Mouse (Mus musculus): ENCODE measurements around the gene Ppp1r3c. TPM values are rescaled to one million over a fixed set of nuclear protein-coding genes. Genes with fewer than 3 reads are reported as not detected.

Ppp1r3c gene
- polyA plus RNA-seq, 1 experiment from 2014 or later = 1.8 TPM

GRCm38 (mm10) chr19:36713092-36713491, 23.4 kb downstream of the Ppp1r3c start:
- DNase-seq (ENCODE audit: low spot score) = no peak
- H3K9me3 ChIP-seq (replicated peaks) = no peaks in the 10 kb centered on the region
- H3K27ac ChIP-seq = no peak overlapping the region
- H3K36me3 ChIP-seq = no peaks in the 10 kb centered on the region
- H3K4me3 ChIP-seq = no peak overlapping the region
- H3K27me3 ChIP-seq (ENCODE audit: low read depth, poor library complexity, severe bottlenecking) = no peaks in the 10 kb centered on the region
- peaks cover 4% of the 10 kb centered on the region; the same call in 1 of the 2 replicates for H3K4me1 ChIP-seq
- 79% methylated on average over 13 of the region's 13 CpGs for WGBS

GRCm38 (mm10) chr19:36706195-36706594, 30.3 kb downstream of the Ppp1r3c start:
- Histone ChIP-seq H3K9me3 (replicated peaks) (no peaks in the 10 kb centered on the region), H3K4me3 (no peak overlapping the region), H3K27me3 (ENCODE audit: low read depth, poor library complexity, severe bottlenecking) (no peaks in the 10 kb centered on the region), H3K27ac (no peak overlapping the region), H3K36me3 (no peaks in the 10 kb centered on the region), H3K4me1 (no peaks in the 10 kb centered on the region)
- 73% methylated on average over 6 of the region's 6 CpGs for WGBS
- no peak for DNase-seq (ENCODE audit: low spot score)

DNA sequence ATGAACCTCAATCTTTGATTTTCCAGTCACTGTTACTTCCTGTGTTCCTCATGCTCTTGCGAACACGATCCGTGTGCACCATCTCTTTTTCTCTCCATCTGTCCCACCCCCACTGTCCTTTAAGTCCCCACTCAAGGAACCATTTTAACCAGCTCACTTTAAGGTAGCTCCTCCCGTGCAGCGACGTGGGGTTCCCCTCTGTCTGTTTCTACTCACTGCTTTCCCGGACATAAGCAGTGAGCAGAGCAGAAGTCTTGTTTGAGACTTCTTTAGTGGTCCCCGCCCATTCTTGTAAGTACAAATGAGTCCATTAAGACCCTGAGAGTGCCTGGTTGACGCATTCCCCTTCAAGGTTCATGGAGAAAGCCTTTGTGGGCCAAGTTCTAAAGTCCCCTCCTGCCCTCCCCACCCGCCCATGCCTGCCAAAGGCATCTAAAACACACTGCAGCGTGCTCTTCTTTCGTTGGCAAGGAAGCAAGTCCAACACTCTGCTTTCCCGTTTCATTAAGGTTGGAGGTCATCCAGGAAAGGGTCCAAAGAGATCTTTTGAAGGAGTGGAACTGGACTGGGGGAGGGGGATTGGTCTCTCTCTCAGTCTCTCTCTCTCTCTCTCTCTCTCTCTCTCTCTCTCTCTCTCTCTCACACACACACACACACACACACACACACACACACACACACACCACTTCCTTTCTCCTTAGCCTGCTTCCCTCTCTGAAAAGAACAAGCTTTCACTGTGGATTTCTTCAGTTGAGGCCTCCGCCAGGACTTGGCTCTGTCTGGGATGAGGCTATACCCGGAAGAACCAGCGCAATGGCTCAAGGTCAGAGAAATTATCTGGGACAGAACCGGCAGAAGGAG, 30.9 kb downstream of the Ppp1r3c start:
- no peak for DNase-seq (ENCODE audit: low spot score)
- H3K4me3 ChIP-seq = no peak overlapping the region
- no peaks in the 10 kb centered on the region for H3K9me3 ChIP-seq (replicated peaks)
- H3K4me1 ChIP-seq = no peaks in the 10 kb centered on the region
- H3K36me3 ChIP-seq = no peaks in the 10 kb centered on the region
- 87% methylated on average over 17 of the region's 17 CpGs for WGBS
- no peak overlapping the region for H3K27ac ChIP-seq
- H3K27me3 ChIP-seq (ENCODE audit: low read depth, poor library complexity, severe bottlenecking) = no peaks in the 10 kb centered on the region

DNA sequence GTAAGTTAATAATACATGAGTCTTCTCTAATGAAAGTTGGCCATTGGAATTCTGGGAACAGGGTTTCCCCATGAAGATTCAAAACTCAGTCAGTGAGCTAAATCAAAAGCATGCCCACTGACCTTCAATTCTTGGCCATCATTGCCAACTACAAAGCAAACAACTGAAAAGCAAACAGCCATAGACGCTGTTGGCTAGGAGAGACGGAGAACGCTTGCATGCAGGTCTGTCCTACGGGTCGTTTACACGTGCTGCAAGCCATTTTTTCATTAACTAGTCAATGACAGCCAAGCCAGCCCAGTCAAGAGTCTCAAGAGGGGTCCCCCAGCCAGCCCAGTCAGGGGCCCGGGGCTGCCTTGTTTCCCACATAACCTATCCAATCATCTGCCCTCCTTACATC, 31.7 kb downstream of the Ppp1r3c start:
- H3K9me3 ChIP-seq (replicated peaks) = no peaks in the 10 kb centered on the region
- H3K27me3 ChIP-seq (ENCODE audit: low read depth, poor library complexity, severe bottlenecking) = no peaks in the 10 kb centered on the region
- no peak overlapping the region for H3K27ac ChIP-seq
- no peaks in the 10 kb centered on the region for H3K36me3 ChIP-seq
- DNase-seq (ENCODE audit: low spot score) = no peak
- H3K4me3 ChIP-seq = no peak overlapping the region
- WGBS = 86% methylated on average over 7 of the region's 7 CpGs
- H3K4me1 ChIP-seq = no peaks in the 10 kb centered on the region

DNA sequence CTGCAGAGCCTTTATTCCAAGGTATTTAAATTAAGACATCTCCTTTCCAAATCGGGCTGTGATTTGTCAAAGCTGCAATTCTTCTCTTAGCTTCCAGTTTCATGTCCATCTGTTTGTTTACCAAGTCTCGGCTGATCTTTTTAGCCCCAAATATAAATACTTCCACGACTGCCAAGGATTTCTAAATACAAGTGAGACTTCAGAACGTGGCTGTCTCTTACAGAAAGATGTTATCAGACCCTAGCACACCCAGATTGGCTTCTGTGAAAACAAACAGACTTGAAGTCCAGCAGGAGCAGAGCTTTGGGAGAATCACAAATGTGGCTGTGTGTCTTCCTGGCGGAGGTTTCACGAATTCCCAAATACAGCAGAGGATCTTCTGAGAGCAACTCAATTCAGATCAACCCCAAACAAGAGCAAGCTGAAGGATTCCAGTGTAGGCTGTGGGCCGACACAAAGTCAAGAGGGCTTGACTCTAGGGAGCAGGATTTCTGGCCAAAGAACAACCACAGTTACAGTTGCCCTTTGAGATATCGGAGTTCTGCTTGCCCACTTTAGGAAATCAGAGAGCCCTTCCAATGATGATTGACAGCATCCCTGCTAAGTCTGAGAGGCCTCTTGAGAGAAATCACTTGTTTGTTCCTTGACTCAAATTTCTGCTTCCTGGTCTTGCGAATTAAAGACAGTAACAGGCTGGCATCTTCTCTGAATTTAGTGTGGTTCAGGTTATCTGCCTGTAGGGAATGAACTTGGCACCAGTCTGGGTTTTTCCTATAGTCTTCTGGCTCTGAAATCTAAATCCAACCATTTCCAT, 34.4 kb downstream of the Ppp1r3c start:
- H3K36me3 ChIP-seq = no peaks in the 10 kb centered on the region
- no peaks in the 10 kb centered on the region for H3K4me1 ChIP-seq
- H3K27ac ChIP-seq = no peak overlapping the region
- WGBS = 55% methylated on average over 9 of the region's 9 CpGs
- no peaks in the 10 kb centered on the region for H3K9me3 ChIP-seq (replicated peaks)
- H3K27me3 ChIP-seq (ENCODE audit: low read depth, poor library complexity, severe bottlenecking) = no peaks in the 10 kb centered on the region
- no peak for DNase-seq (ENCODE audit: low spot score)
- no peak overlapping the region for H3K4me3 ChIP-seq

DNA sequence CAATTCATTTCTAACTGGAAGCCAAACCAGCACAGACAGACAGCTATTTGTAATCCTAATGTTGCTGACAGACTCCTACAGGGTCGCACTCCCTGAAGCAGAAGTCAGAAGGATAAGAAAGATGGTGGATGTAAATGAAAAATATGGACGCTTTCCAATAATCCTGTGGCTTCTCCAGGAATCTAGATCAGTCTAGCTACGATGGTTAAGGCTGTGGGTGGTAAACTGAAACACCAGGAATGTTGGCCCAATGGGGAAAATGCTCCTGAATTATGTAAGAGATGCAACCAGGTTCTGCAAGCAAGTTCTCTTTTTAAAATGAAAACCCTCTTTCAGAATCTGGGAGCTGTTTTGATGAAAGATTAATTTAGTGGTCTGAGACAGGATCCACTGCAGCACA, 35.1 kb downstream of the Ppp1r3c start:
- no peak for DNase-seq (ENCODE audit: low spot score)
- no peaks in the 10 kb centered on the region for H3K27me3 ChIP-seq (ENCODE audit: low read depth, poor library complexity, severe bottlenecking)
- no peak overlapping the region for H3K27ac ChIP-seq
- no peaks in the 10 kb centered on the region for H3K9me3 ChIP-seq (replicated peaks)
- WGBS = 75% methylated on average over 3 of the region's 3 CpGs
- no peak overlapping the region for H3K4me3 ChIP-seq
- H3K4me1 ChIP-seq = no peaks in the 10 kb centered on the region
- H3K36me3 ChIP-seq = no peaks in the 10 kb centered on the region

- Histone ChIP-seq H3K9me3 (replicated peaks) (no peaks in the 10 kb centered on the region), H3K27ac (no peak overlapping the region), H3K4me3 (no peak overlapping the region), H3K36me3 (no peaks in the 10 kb centered on the region), H3K27me3 (ENCODE audit: low read depth, poor library complexity, severe bottlenecking) (no peaks in the 10 kb centered on the region), H3K4me1 (no peaks in the 10 kb centered on the region)
- WGBS = 85% methylated on average over 4 of the region's 4 CpGs
- DNase-seq (ENCODE audit: low spot score) = no peak
Observed at GRCm38 (mm10) chr19:36700937-36701336, 35.5 kb downstream of the Ppp1r3c start.

DNA sequence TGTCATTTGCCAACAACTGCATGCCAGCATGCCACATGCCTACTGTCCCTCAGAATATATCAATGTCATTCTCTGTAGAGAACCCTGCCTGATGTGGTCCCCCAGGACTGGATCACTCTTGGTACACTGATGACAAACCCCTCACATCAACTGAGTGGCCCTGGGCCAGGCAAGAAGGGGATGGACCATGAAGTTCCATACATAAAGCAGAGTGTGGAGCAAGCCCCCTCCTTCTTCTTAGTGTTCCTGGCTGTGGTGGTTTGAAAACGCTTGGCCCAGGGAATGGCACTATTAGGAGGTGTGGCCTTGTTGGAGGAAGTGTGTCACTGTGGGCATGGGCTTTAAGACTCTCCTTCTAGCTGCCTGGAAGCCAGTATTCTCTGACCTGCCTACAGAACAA, 37.3 kb downstream of the Ppp1r3c start:
- no peaks in the 10 kb centered on the region for H3K36me3 ChIP-seq
- DNase-seq (ENCODE audit: low spot score) = no peak
- 83% methylated on average over 1 of the region's 1 CpGs for WGBS
- no peak overlapping the region for H3K27ac ChIP-seq
- H3K4me3 ChIP-seq = no peak overlapping the region
- H3K4me1 ChIP-seq = no peaks in the 10 kb centered on the region
- H3K9me3 ChIP-seq (replicated peaks) = no peaks in the 10 kb centered on the region
- H3K27me3 ChIP-seq (ENCODE audit: low read depth, poor library complexity, severe bottlenecking) = no peaks in the 10 kb centered on the region

DNA sequence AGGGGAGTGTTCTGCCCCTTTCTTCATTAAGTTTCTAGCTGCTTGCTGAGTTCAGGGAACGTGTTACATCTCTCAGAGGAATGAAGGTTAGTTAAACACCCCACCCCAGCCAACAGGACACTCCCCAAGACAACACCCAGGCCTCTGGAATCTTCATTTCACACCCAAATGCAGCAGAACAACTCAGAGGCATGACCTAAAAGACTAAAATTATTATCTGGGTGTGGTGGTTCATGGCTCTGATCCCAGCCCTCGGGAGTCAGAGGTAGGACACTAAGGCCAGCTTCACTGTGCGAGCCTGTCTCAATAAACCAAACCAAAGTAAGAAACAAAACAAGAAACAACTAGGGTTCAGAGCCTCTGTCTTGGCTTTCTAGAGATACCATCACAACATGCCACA, 38.3 kb downstream of the Ppp1r3c start:
- WGBS = 79% methylated on average over 3 of the region's 3 CpGs
- H3K4me3 ChIP-seq = no peak overlapping the region
- no peak for DNase-seq (ENCODE audit: low spot score)
- no peaks in the 10 kb centered on the region for H3K9me3 ChIP-seq (replicated peaks)
- H3K4me1 ChIP-seq = no peaks in the 10 kb centered on the region
- H3K27ac ChIP-seq = no peak overlapping the region
- no peaks in the 10 kb centered on the region for H3K27me3 ChIP-seq (ENCODE audit: low read depth, poor library complexity, severe bottlenecking)
- no peaks in the 10 kb centered on the region for H3K36me3 ChIP-seq

- Histone ChIP-seq H3K4me1 (no peaks in the 10 kb centered on the region), H3K36me3 (no peaks in the 10 kb centered on the region), H3K27ac (no peak overlapping the region), H3K9me3 (replicated peaks) (no peaks in the 10 kb centered on the region), H3K4me3 (no peak overlapping the region), H3K27me3 (ENCODE audit: low read depth, poor library complexity, severe bottlenecking) (no peaks in the 10 kb centered on the region)
- WGBS = 86% methylated on average over 7 of the region's 7 CpGs
- DNase-seq (ENCODE audit: low spot score) = no peak
Observed at GRCm38 (mm10) chr19:36696601-36697122, 39.8 kb downstream of the Ppp1r3c start.

- WGBS = 87% methylated on average over 2 of the region's 2 CpGs
- no peaks in the 10 kb centered on the region for H3K27me3 ChIP-seq (ENCODE audit: low read depth, poor library complexity, severe bottlenecking)
- H3K4me3 ChIP-seq = no peak overlapping the region
- peaks cover 12% of the 10 kb centered on the region for H3K4me1 ChIP-seq
- H3K36me3 ChIP-seq = no peaks in the 10 kb centered on the region
- no peaks in the 10 kb centered on the region for H3K9me3 ChIP-seq (replicated peaks)
- H3K27ac ChIP-seq = no peak overlapping the region
- DNase-seq (ENCODE audit: low spot score) = no peak
Observed at GRCm38 (mm10) chr19:36693530-36693929, 42.9 kb downstream of the Ppp1r3c start.

GRCm38 (mm10) chr19:36691941-36692340, 44.5 kb downstream of the Ppp1r3c start:
- WGBS = 84% methylated on average over 5 of the region's 5 CpGs
- DNase-seq (ENCODE audit: low spot score) = no peak
- Histone ChIP-seq H3K27me3 (ENCODE audit: low read depth, poor library complexity, severe bottlenecking) (no peaks in the 10 kb centered on the region), H3K9me3 (replicated peaks) (no peaks in the 10 kb centered on the region), H3K4me3 (no peak overlapping the region), H3K27ac (no peak overlapping the region), H3K36me3 (no peaks in the 10 kb centered on the region), H3K4me1 (peaks cover 12% of the 10 kb centered on the region)

DNA sequence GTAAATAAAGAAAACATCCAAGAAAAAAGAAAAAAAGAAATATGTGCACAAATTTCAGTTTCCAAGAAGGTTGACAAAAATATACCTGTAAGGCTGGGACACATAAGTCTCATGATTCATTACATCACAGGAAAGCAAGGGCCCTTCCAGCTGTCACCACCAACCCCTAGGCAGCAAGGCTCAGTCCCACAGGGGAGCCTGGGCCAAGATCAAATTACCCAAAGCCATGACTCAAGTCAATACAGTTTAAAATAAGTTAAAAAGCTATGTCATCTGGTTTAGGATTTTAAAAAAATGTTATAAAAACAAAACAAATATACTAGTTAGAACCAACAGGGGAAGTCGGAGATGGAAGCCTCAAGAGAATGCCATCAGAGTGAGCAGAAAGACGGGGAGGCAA, 45.2 kb downstream of the Ppp1r3c start:
- H3K4me1 ChIP-seq = peaks cover 12% of the 10 kb centered on the region
- H3K27ac ChIP-seq = no peak overlapping the region
- DNase-seq (ENCODE audit: low spot score) = no peak
- no peaks in the 10 kb centered on the region for H3K27me3 ChIP-seq (ENCODE audit: low read depth, poor library complexity, severe bottlenecking)
- no peaks in the 10 kb centered on the region for H3K36me3 ChIP-seq
- no peak overlapping the region for H3K4me3 ChIP-seq
- WGBS = 91% methylated on average over 2 of the region's 2 CpGs
- H3K9me3 ChIP-seq (replicated peaks) = no peaks in the 10 kb centered on the region
